Mouse (Mus musculus) stomach, postnatal 0 days (tissue): ENCODE measurements around the gene Paf1. TPM values are rescaled to one million over a fixed set of nuclear protein-coding genes. Genes with fewer than 3 reads are reported as not detected.

Source experiments
- ATAC-seq: fragments of 200-750 bp; cut with Nextera tagmentation; 2 replicates; pipeline ENCODE4 v1.8.0; 2017; ENCODE audit not compliant: low FRiP score, low TSS enrichment
- DNase-seq: peaks from one replicate; pipeline ENCODE4 v3.0.0-alpha.2; 2016; ENCODE audit warnings: low spot score
- H3K27ac ChIP-seq: fragments of 300-500 bp; sonication (generic); replicated peaks from 2 replicates; pipeline ENCODE4 v1.5.1; 2014; ENCODE audit warnings: mild to moderate bottlenecking, control low read depth
- H3K27me3 ChIP-seq: fragments of 300-500 bp; sonication (generic); 2 replicates; pipeline ENCODE4 v1.6.1; 2014; ENCODE audit warnings: low read length; ENCODE audit not compliant: control insufficient read depth, insufficient read depth
- H3K36me3 ChIP-seq: fragments of 300-500 bp; sonication (generic); 2 replicates; pipeline ENCODE4 v1.6.1; 2014; ENCODE audit warnings: low read length, mixed read lengths; ENCODE audit not compliant: control insufficient read depth, insufficient read depth
- H3K4me1 ChIP-seq: fragments of 300-500 bp; sonication (generic); replicated peaks from 2 replicates; pipeline ENCODE4 v1.6.1; 2014; ENCODE audit warnings: antibody characterized with exemption; ENCODE audit not compliant: control insufficient read depth, insufficient read depth
- H3K4me2 ChIP-seq: fragments of 300-500 bp; sonication (generic); replicated peaks from 2 replicates; pipeline ENCODE4 v1.6.1; 2014; ENCODE audit warnings: low read depth, mild to moderate bottlenecking, control low read depth, moderate library complexity
- H3K4me3 ChIP-seq: fragments of 300-500 bp; sonication (generic); 2 replicates; pipeline ENCODE4 v1.5.1; 2014; ENCODE audit warnings: low read depth, low read length, control low read depth
- H3K9ac ChIP-seq: fragments of 300-500 bp; sonication (generic); 2 replicates; pipeline ENCODE4 v1.6.1; 2014; ENCODE audit warnings: mild to moderate bottlenecking, low read length, control low read depth, mixed read lengths
- H3K9me3 ChIP-seq: fragments of 300-500 bp; sonication (generic); 2 replicates; pipeline ENCODE4 v1.6.1; 2016; ENCODE audit warnings: low read length; ENCODE audit not compliant: control insufficient read depth
- CTCF ChIP-seq: IDR thresholded peaks from 2 replicates; pipeline ENCODE4 v1.5.1; 2016; ENCODE audit warnings: antibody characterized with exemption, low read depth, mild to moderate bottlenecking, moderate library complexity
- EP300 ChIP-seq: optimal IDR thresholded peaks from 2 replicates; pipeline ENCODE3; 2016; ENCODE audit warnings: antibody characterized with exemption
- WGBS: fragments of 180-500 bp; shearing (Covaris S2); extraction: QIAGEN DNeasy Blood & Tissue Kit; methylation state at CpG from one replicate; pipeline ENCODE4 v1.1.7; 2014; 5-methylcytosine and 5-hydroxymethylcytosine counted together
- polyA plus RNA-seq: library from polyadenylated mRNA; unstranded; fragments of >200 nt; fragmentation: Nextera tagmentation; extraction: Ambion mirVana; gene quantifications from 2 replicates; pipeline ENCODE4 v1.2.1, GENCODE M21; 2015

The Paf1 gene
- polyA plus RNA-seq, 1 experiment from 2014 or later, result 35.9 TPM

- no peak for TF ChIP-seq CTCF
- no peak for TF ChIP-seq EP300
- peak within 1 kb of the TSS; percentile 100 for H3K27ac ChIP-seq
- no peaks in the 10 kb centered on the region for H3K27me3 ChIP-seq
- no peaks in the 10 kb centered on the region for H3K9me3 ChIP-seq
- H3K9ac ChIP-seq, result peak within 1 kb of the TSS; percentile 98
- H3K4me3 ChIP-seq, result peak within 1 kb of the TSS; percentile 88
- peaks cover 7% of the 10 kb centered on the region; the same call in 1 of the 2 replicates for H3K36me3 ChIP-seq
- peaks cover 14% of the 10 kb centered on the region; the same call in 1 of the 2 replicates for H3K4me1 ChIP-seq
- 25% methylated on average over 17 of the region's 17 CpGs for WGBS
- ATAC-seq (no peak), DNase-seq (no peak)
- peak within 1 kb of the TSS; percentile 95 for H3K4me2 ChIP-seq
Observed at GRCm38 (mm10) chr7:28380237-28381016, 12.3 kb upstream of the Paf1 start, which contains the start of gene Zfp36. Gene Zfp36 (minus strand): TSS chr7:28380253.

GRCm38 (mm10) chr7:28381017-28381790 is 11.5 kb upstream of the Paf1 start:
- Histone ChIP-seq H3K36me3 (peaks cover 7% of the 10 kb centered on the region; the same call in 1 of the 2 replicates), H3K4me1 (peaks cover 14% of the 10 kb centered on the region; the same call in 1 of the 2 replicates), H3K4me3 (peak overlapping the region; percentile 39), H3K27me3 (no peaks in the 10 kb centered on the region), H3K9ac (peak overlapping the region; percentile 78), H3K9me3 (no peaks in the 10 kb centered on the region), H3K4me2 (peak overlapping the region; percentile 81), H3K27ac (peak overlapping the region; percentile 100)
- under 1% methylated on average over 30 of the region's 30 CpGs for WGBS
- TF ChIP-seq EP300 (peak; percentile 52), CTCF (no peak)
- DNase-seq (peak; percentile 97), ATAC-seq (peak; percentile 71)

- H3K36me3 ChIP-seq, result peaks cover 7% of the 10 kb centered on the region; the same call in 1 of the 2 replicates
- H3K27ac ChIP-seq, result peak overlapping the region; percentile 100
- H3K9me3 ChIP-seq, result no peaks in the 10 kb centered on the region
- TF ChIP-seq CTCF (no peak), EP300 (peak; percentile 89)
- ATAC-seq (peak; percentile 53), DNase-seq (peak; percentile 93)
- peak overlapping the region; percentile 39 for H3K4me3 ChIP-seq
- 0% methylated on average over 20 of the region's 20 CpGs for WGBS
- peak overlapping the region; percentile 78 for H3K9ac ChIP-seq
- peak overlapping the region; percentile 81 for H3K4me2 ChIP-seq
- H3K27me3 ChIP-seq, result no peaks in the 10 kb centered on the region
- H3K4me1 ChIP-seq, result peaks cover 14% of the 10 kb centered on the region; the same call in 1 of the 2 replicates
Observed at GRCm38 (mm10) chr7:28381938-28382337, 10.8 kb upstream of the Paf1 start.

- ATAC-seq, result no peak
Observed at GRCm38 (mm10) chr7:28382347-28382951, 10.3 kb upstream of the Paf1 start.

GRCm38 (mm10) chr7:28382981-28383396 is 9.8 kb upstream of the Paf1 start:
- peak overlapping the region; percentile 100 for H3K27ac ChIP-seq
- no peaks in the 10 kb centered on the region for H3K9me3 ChIP-seq
- peak; percentile 49 for ATAC-seq
- H3K4me3 ChIP-seq, result no peak overlapping the region
- DNase-seq, result peak; percentile 80
- no peaks in the 10 kb centered on the region for H3K27me3 ChIP-seq
- 45% methylated on average over 11 of the region's 11 CpGs for WGBS
- no peak for TF ChIP-seq EP300
- peak overlapping the region; percentile 27 for H3K9ac ChIP-seq
- H3K4me1 ChIP-seq, result peaks cover 14% of the 10 kb centered on the region; the same call in 1 of the 2 replicates
- peaks cover 2% of the 10 kb centered on the region; the same call in 1 of the 2 replicates for H3K36me3 ChIP-seq
- peak overlapping the region; percentile 81; the same call in 1 of the 2 replicates for H3K4me2 ChIP-seq

More at GRCm38 (mm10) chr7:28382347-28382951, 10.3 kb upstream of the Paf1 start:
- H3K9me3 ChIP-seq, result no peaks in the 10 kb centered on the region
- peak overlapping the region; percentile 100 for H3K27ac ChIP-seq
- peak overlapping the region; percentile 48; the same call in 1 of the 2 replicates for H3K9ac ChIP-seq
- TF ChIP-seq CTCF, result no peak
- no peak for TF ChIP-seq EP300
- 25% methylated on average over 10 of the region's 12 CpGs for WGBS
- H3K27me3 ChIP-seq, result no peaks in the 10 kb centered on the region
- DNase-seq, result peak; percentile 62
- peak overlapping the region; percentile 81 for H3K4me2 ChIP-seq
- peaks cover 14% of the 10 kb centered on the region; the same call in 1 of the 2 replicates for H3K4me1 ChIP-seq
- peaks cover 7% of the 10 kb centered on the region; the same call in 1 of the 2 replicates for H3K36me3 ChIP-seq
- no peak overlapping the region for H3K4me3 ChIP-seq
